Mouse (Mus musculus): Measurements from ENCODE around the gene Fto.

Gene Fto

GRCm38 (mm10) chr8:91395340-91396055, 82.2 kb downstream of the Fto start:
- no peak for DNase-seq

GRCm38 (mm10) chr8:91398053-91398452, 84.7 kb downstream of the Fto start:
- no peak for DNase-seq

- no peak for DNase-seq
Measured at GRCm38 (mm10) chr8:91402980-91403975, 90.0 kb downstream of the Fto start.

- DNase-seq: no peak
Measured at GRCm38 (mm10) chr8:91404311-91404710, 91.0 kb downstream of the Fto start.

GRCm38 (mm10) chr8:91405099-91405498, 91.8 kb downstream of the Fto start:
- no peak for DNase-seq

- DNase-seq: no peak
Measured at GRCm38 (mm10) chr8:91406624-91407290, 93.4 kb downstream of the Fto start.

- DNase-seq: no peak
Measured at GRCm38 (mm10) chr8:91407880-91408279, 94.6 kb downstream of the Fto start.

- DNase-seq: no peak
Measured at GRCm38 (mm10) chr8:91410007-91410406, 96.7 kb downstream of the Fto start.

- no peak for DNase-seq
Measured at GRCm38 (mm10) chr8:91424491-91425074, 111.3 kb downstream of the Fto start.

GRCm38 (mm10) chr8:91425251-91425866, 112.0 kb downstream of the Fto start:
- no peak for DNase-seq

GRCm38 (mm10) chr8:91426496-91426895, 113.2 kb downstream of the Fto start:
- DNase-seq: no peak

- no peak for DNase-seq
Measured at GRCm38 (mm10) chr8:91430333-91430940, 117.1 kb downstream of the Fto start.

GRCm38 (mm10) chr8:91436036-91436435, 122.7 kb downstream of the Fto start:
- DNase-seq: no peak

- no peak for DNase-seq
Measured at GRCm38 (mm10) chr8:91443911-91444310, 130.6 kb downstream of the Fto start.

- no peak for DNase-seq
Measured at GRCm38 (mm10) chr8:91444636-91445410, 131.5 kb downstream of the Fto start.

GRCm38 (mm10) chr8:91445516-91445915, 132.2 kb downstream of the Fto start:
- DNase-seq: no peak

GRCm38 (mm10) chr8:91446008-91446407, 132.7 kb downstream of the Fto start:
- no peak for DNase-seq

GRCm38 (mm10) chr8:91448667-91449329, 135.5 kb downstream of the Fto start:
- DNase-seq: no peak

GRCm38 (mm10) chr8:91454926-91455325, 141.6 kb downstream of the Fto start:
- DNase-seq: no peak

- DNase-seq: no peak
Measured at GRCm38 (mm10) chr8:91455591-91455990, 142.3 kb downstream of the Fto start.

- no peak for DNase-seq
Measured at GRCm38 (mm10) chr8:91458016-91458415, 144.7 kb downstream of the Fto start.

All from thymus, postnatal 36 days (tissue).